Mouse (Mus musculus): ENCODE results near the gene Rasgef1b. TPM values are rescaled to one million over a fixed set of nuclear protein-coding genes. Genes with fewer than 3 reads are reported as not detected.

The Rasgef1b gene
- polyA plus RNA-seq, 1 experiment from 2014 or later: 33.9 TPM

GRCm38 (mm10) chr5:99386246-99386845 is 342.5 kb downstream of the Rasgef1b start:
- no peak for ATAC-seq
- DNase-seq (ENCODE audit: low spot score): no peak

GRCm38 (mm10) chr5:99385737-99386136 is 343.1 kb downstream of the Rasgef1b start:
- Histone ChIP-seq H3K9ac (replicated peaks; ENCODE audit: low read depth) (no peak overlapping the region), H3K4me3 (ENCODE audit: low read depth, low read length) (no peak overlapping the region), H3K4me1 (ENCODE audit: insufficient read depth, low read depth, low read length) (peaks cover 7% of the 10 kb centered on the region; the same call in 1 of the 2 replicates), H3K27ac (ENCODE audit: low read length) (no peak overlapping the region), H3K27me3 (replicated peaks; ENCODE audit: insufficient read depth, low read length) (no peaks in the 10 kb centered on the region), H3K4me2 (replicated peaks; ENCODE audit: low read depth, low read length) (no peak overlapping the region), H3K36me3 (ENCODE audit: insufficient read depth, low read length) (no peaks in the 10 kb centered on the region), H3K9me3 (ENCODE audit: low read length) (no peaks in the 10 kb centered on the region)
- no peak for ATAC-seq
- TF ChIP-seq EP300 (IDR thresholded peaks at IDR 0.05) (no peak), CTCF (IDR thresholded peaks at IDR 0.05) (no peak)
- no peak for DNase-seq (ENCODE audit: low spot score)
- WGBS: 76% methylated on average over 8 of the region's 8 CpGs

More at GRCm38 (mm10) chr5:99386246-99386845, 342.5 kb downstream of the Rasgef1b start:
- Histone ChIP-seq H3K9ac (replicated peaks; ENCODE audit: low read depth) (no peak overlapping the region), H3K36me3 (ENCODE audit: insufficient read depth, low read length) (no peaks in the 10 kb centered on the region), H3K4me3 (ENCODE audit: low read depth, low read length) (no peak overlapping the region), H3K4me2 (replicated peaks; ENCODE audit: low read depth, low read length) (no peak overlapping the region), H3K9me3 (ENCODE audit: low read length) (no peaks in the 10 kb centered on the region), H3K27me3 (replicated peaks; ENCODE audit: insufficient read depth, low read length) (no peaks in the 10 kb centered on the region), H3K27ac (ENCODE audit: low read length) (no peak overlapping the region), H3K4me1 (ENCODE audit: insufficient read depth, low read depth, low read length) (peaks cover 7% of the 10 kb centered on the region; the same call in 1 of the 2 replicates)
- WGBS: 56% methylated on average over 14 of the region's 14 CpGs
- no peak for TF ChIP-seq EP300 (IDR thresholded peaks at IDR 0.05)
- TF ChIP-seq CTCF (IDR thresholded peaks at IDR 0.05): no peak

GRCm38 (mm10) chr5:99385090-99385489 is 343.8 kb downstream of the Rasgef1b start:
- DNase-seq (ENCODE audit: low spot score) (no peak), ATAC-seq (no peak)
- TF ChIP-seq CTCF (IDR thresholded peaks at IDR 0.05): no peak
- no peak for TF ChIP-seq EP300 (IDR thresholded peaks at IDR 0.05)
- H3K27me3 ChIP-seq (replicated peaks; ENCODE audit: insufficient read depth, low read length): no peaks in the 10 kb centered on the region
- no peak overlapping the region for H3K4me2 ChIP-seq (replicated peaks; ENCODE audit: low read depth, low read length)
- H3K4me3 ChIP-seq (ENCODE audit: low read depth, low read length): no peak overlapping the region
- peaks cover 7% of the 10 kb centered on the region; the same call in 1 of the 2 replicates for H3K4me1 ChIP-seq (ENCODE audit: insufficient read depth, low read depth, low read length)
- no peaks in the 10 kb centered on the region for H3K9me3 ChIP-seq (ENCODE audit: low read length)
- H3K9ac ChIP-seq (replicated peaks; ENCODE audit: low read depth): no peak overlapping the region
- no peaks in the 10 kb centered on the region for H3K36me3 ChIP-seq (ENCODE audit: insufficient read depth, low read length)
- H3K27ac ChIP-seq (ENCODE audit: low read length): no peak overlapping the region
- 70% methylated on average over 1 of the region's 1 CpGs for WGBS

GRCm38 (mm10) chr5:99383783-99384281 is 345.0 kb downstream of the Rasgef1b start:
- no peak for TF ChIP-seq CTCF (IDR thresholded peaks at IDR 0.05)
- TF ChIP-seq EP300 (IDR thresholded peaks at IDR 0.05): no peak
- DNase-seq (ENCODE audit: low spot score) (no peak), ATAC-seq (no peak)
- no peaks in the 10 kb centered on the region for H3K36me3 ChIP-seq (ENCODE audit: insufficient read depth, low read length)
- H3K4me1 ChIP-seq (ENCODE audit: insufficient read depth, low read depth, low read length): peaks cover 7% of the 10 kb centered on the region; the same call in 1 of the 2 replicates
- H3K9ac ChIP-seq (replicated peaks; ENCODE audit: low read depth): no peak overlapping the region
- no peaks in the 10 kb centered on the region for H3K27me3 ChIP-seq (replicated peaks; ENCODE audit: insufficient read depth, low read length)
- no peak overlapping the region for H3K27ac ChIP-seq (ENCODE audit: low read length)
- no peak overlapping the region for H3K4me3 ChIP-seq (ENCODE audit: low read depth, low read length)
- no peaks in the 10 kb centered on the region for H3K9me3 ChIP-seq (ENCODE audit: low read length)
- no peak overlapping the region for H3K4me2 ChIP-seq (replicated peaks; ENCODE audit: low read depth, low read length)
- 66% methylated on average over 13 of the region's 13 CpGs for WGBS

- Histone ChIP-seq H3K4me3 (ENCODE audit: low read depth, low read length) (no peak overlapping the region), H3K9ac (replicated peaks; ENCODE audit: low read depth) (no peak overlapping the region), H3K27ac (ENCODE audit: low read length) (no peak overlapping the region), H3K9me3 (ENCODE audit: low read length) (no peaks in the 10 kb centered on the region), H3K36me3 (ENCODE audit: insufficient read depth, low read length) (no peaks in the 10 kb centered on the region), H3K27me3 (replicated peaks; ENCODE audit: insufficient read depth, low read length) (no peaks in the 10 kb centered on the region), H3K4me1 (ENCODE audit: insufficient read depth, low read depth, low read length) (peaks cover 5% of the 10 kb centered on the region; the same call in 1 of the 2 replicates), H3K4me2 (replicated peaks; ENCODE audit: low read depth, low read length) (no peak overlapping the region)
- TF ChIP-seq EP300 (IDR thresholded peaks at IDR 0.05) (no peak), CTCF (IDR thresholded peaks at IDR 0.05) (no peak)
- DNase-seq (ENCODE audit: low spot score): peak; percentile 15
- no peak for ATAC-seq
- WGBS: 71% methylated on average over 5 of the region's 5 CpGs
Measured at GRCm38 (mm10) chr5:99382786-99383185, 346.1 kb downstream of the Rasgef1b start.

GRCm38 (mm10) chr5:99381639-99382038 is 347.2 kb downstream of the Rasgef1b start:
- H3K36me3 ChIP-seq (ENCODE audit: insufficient read depth, low read length): no peaks in the 10 kb centered on the region
- TF ChIP-seq EP300 (IDR thresholded peaks at IDR 0.05): 0 out of 2 replicates have a peak, but pooled peaks have one; percentile 14
- TF ChIP-seq CTCF (IDR thresholded peaks at IDR 0.05): no peak
- no peak overlapping the region for H3K4me2 ChIP-seq (replicated peaks; ENCODE audit: low read depth, low read length)
- no peak overlapping the region for H3K27ac ChIP-seq (ENCODE audit: low read length)
- DNase-seq (ENCODE audit: low spot score): peak; percentile 42
- H3K4me3 ChIP-seq (ENCODE audit: low read depth, low read length): no peak overlapping the region
- no peaks in the 10 kb centered on the region for H3K27me3 ChIP-seq (replicated peaks; ENCODE audit: insufficient read depth, low read length)
- WGBS: 85% methylated on average over 2 of the region's 2 CpGs
- no peaks in the 10 kb centered on the region; the same call in 1 of the 2 replicates for H3K4me1 ChIP-seq (ENCODE audit: insufficient read depth, low read depth, low read length)
- no peak overlapping the region for H3K9ac ChIP-seq (replicated peaks; ENCODE audit: low read depth)
- ATAC-seq: no peak
- H3K9me3 ChIP-seq (ENCODE audit: low read length): no peaks in the 10 kb centered on the region

Data from lung, postnatal 0 days (tissue).